Mouse (Mus musculus): ENCODE measurements around the gene Rundc1.

DNA sequence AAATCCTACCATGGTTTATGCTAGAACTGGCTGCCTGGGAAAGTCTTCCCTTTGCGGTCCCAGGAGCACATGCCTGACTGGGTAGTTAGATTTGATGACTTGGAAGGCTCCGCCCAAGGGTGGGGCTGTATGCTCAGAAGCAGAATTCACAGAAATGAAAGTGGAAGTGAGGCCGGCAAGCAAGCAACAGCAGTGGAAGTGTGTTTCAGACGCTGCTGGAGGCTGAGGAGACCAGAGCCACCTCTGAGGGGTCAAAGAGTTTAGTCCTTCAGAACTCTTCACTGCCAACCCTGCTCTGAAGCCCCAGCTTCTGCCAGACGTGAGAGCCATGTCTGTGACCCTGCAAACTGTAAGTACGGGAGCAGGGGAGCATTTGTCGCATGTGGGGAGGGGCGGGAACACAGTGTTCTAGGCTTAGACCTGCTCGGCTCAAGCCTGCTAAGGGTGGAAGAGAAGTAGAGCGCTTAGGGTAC lies 23.4 kb downstream of the Rundc1 start, which contains the start of gene Ifi35:
- peak; percentile 23; the same call in 1 of the 2 replicates for TF ChIP-seq ELF1 (IDR thresholded peaks at IDR 0.05; ENCODE audit: low read depth, low read length)
- no peak for TF ChIP-seq CTCF (conservative IDR thresholded peaks at IDR 0.05 in 1 of 2, IDR thresholded peaks at IDR 0.05 in 1 of 2; ENCODE audit: low read depth in 2 of 2, low read length in 2 of 2)

All from CH12.LX (cell line).